Mouse (Mus musculus) thymus, adult 2 months (tissue): ENCODE data around the gene Mfsd11.

ENCODE experiments used
- CTCF ChIP-seq: fragments of 200-500 bp; IDR thresholded peaks from 2 replicates; pipeline ENCODE4 v1.5.1; 2012; ENCODE audit warnings: mild to moderate bottlenecking, control low read depth, low read length, moderate library complexity, borderline replicate concordance; ENCODE audit not compliant: control insufficient read depth, poor library complexity, insufficient read depth; ENCODE audit errors: extremely low read depth
- POLR2A ChIP-seq: fragments of 200-500 bp; IDR thresholded peaks from 2 replicates; pipeline ENCODE4 v1.6.1; 2012; ENCODE audit warnings: mild to moderate bottlenecking, low read length, control low read depth, moderate library complexity; ENCODE audit not compliant: control insufficient read depth, poor library complexity, insufficient read depth; ENCODE audit errors: extremely low read depth

DNA sequence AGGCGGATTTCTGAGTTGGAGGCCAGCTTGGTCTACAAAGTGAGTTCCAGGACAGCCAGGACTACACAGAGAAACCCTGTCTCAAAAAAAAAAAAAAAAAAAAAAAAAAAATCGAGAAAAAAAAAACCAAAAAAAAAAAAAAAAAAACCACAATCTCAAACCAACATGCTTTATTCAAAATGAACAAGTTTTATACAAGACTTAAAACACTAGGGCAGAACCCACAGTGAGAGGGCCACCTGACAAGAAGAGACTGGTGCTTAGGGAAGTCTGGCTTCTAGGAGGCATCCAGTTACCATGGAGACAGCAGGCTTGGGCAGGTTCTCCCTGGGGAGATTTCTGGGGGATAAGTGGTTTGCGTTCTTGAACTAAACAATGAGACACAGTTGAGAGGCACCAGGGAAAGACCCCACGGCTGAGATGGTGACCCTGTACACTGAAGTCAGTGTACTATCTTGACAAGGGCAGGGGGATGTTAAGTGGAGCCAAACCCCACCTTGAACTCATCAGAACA lies 20.0 kb upstream of the Mfsd11 start:
- TF ChIP-seq CTCF (no peak), POLR2A (no peak)
